Mouse (Mus musculus): ENCODE results near the gene Shq1.

DNA sequence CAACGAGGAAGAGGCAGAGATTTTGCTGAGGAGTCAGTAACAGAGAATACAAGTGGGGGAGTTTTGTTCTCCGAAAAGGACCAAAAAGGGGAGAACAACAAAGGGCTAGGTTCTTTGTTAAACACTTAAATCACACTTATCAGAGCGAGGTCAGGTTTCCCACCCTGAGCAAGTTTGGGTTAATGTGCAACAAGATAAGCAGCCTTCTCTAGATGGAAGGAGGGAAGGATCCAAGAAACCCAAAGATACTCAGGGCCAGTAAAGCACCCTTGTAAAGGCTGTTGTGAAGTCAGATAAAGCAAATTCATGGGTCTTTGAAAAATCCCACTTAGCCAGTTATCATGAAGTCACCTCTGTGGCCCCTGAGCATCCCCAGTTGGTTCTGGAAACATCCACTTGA lies 42.7 kb downstream of the Shq1 start:
- TF ChIP-seq GATA1 (IDR thresholded peaks at IDR 0.05; ENCODE audit: low read length) (no peak), TAL1 (IDR thresholded peaks at IDR 0.05; ENCODE audit: low read length) (no peak)

All from erythroblast, embryonic 14.5 days (primary cell).